Mouse (Mus musculus) liver, embryonic 12.5 days (tissue): ENCODE data around the gene Mstn. TPM values are rescaled to one million over a fixed set of nuclear protein-coding genes. Genes with fewer than 3 reads are reported as not detected.

Experiments
- polyA plus RNA-seq: library from polyadenylated mRNA; unstranded; fragments of >200 nt; fragmentation: Nextera tagmentation; extraction: Ambion mirVana; gene quantifications from 2 replicates; pipeline ENCODE4 v1.2.1, GENCODE M21; 2016

The Mstn gene
- polyA plus RNA-seq, 1 experiment from 2014 or later: 0.07 TPM

Other genes with a start within 250 kb of the Mstn start
- gene Inpp1, start 244.0 kb upstream of the Mstn start, polyA plus RNA-seq: 5.4 and 6.2 TPM in 2 replicates
- gene Hibch, start 216.7 kb upstream of the Mstn start, polyA plus RNA-seq: 20.4 and 21.2 TPM in 2 replicates
- 7.5 and 8.0 TPM in 2 replicates for gene 1700019D03Rik, start 41.5 kb upstream of the Mstn start, polyA plus RNA-seq
- gene 1700019A02Rik, start 126.0 kb downstream of the Mstn start, polyA plus RNA-seq: not detected in 2 replicates
- gene Pms1, start 235.4 kb downstream of the Mstn start, polyA plus RNA-seq: 14.9 and 15.2 TPM in 2 replicates
- 31.8 and 33.0 TPM in 2 replicates for gene Ormdl1, start 235.5 kb downstream of the Mstn start, polyA plus RNA-seq
- gene Gm28778, start 235.5 kb downstream of the Mstn start, polyA plus RNA-seq: not detected in 2 replicates